In genomic region chr11:19827996-19828395, GRCm38 (mm10) we compare ENCODE assay signal across 20 mouse cellular contexts.
A peak's percentile ranks its signal among the peaks of the same experiment; 100 is the strongest.
DNase-seq lines count a peak whose midpoint lies in the region; ATAC-seq and TF ChIP-seq lines count a peak whose summit lies in the region.
"Had no signal": no experiment of that assay in that cellular context is flagged by ENCODE, and none has a peak within 500 bp of the region (broad histone marks: within the 10 kb centered on the region; RNA-seq: fewer than 3 reads in every experiment).

No protein-coding gene starts in this region.

- no peak for TF ChIP-seq POLR2A in kidney, adult 2 months (IDR thresholded peaks at IDR 0.05; ENCODE audit: low read depth, low read length)

- no peaks in the 10 kb centered on the region for H3K36me3 ChIP-seq in liver, embryonic 15.5 days (replicated peaks)
- no peaks in the 10 kb centered on the region for H3K36me3 ChIP-seq in liver, embryonic 11.5 days (ENCODE audit: control insufficient read depth, insufficient read depth, low read length)
- no peaks in the 10 kb centered on the region for H3K36me3 ChIP-seq in kidney, adult 2 months (ENCODE audit: control insufficient read depth, insufficient read depth, low read length)
- H3K36me3 ChIP-seq in hindbrain, postnatal 0 days (ENCODE audit: insufficient read depth, low read length) = no peaks in the 10 kb centered on the region
- H3K36me3 ChIP-seq: embryonic facial prominence, embryonic 13.5 days; hindbrain, embryonic 12.5 days; intestine, embryonic 15.5 days; limb, embryonic 12.5 days; midbrain, embryonic 10.5 days; neural tube, embryonic 12.5 days had no signal

- no peaks in the 10 kb centered on the region for H3K4me1 ChIP-seq in liver, embryonic 15.5 days (replicated peaks)
- peaks cover 4% of the 10 kb centered on the region; the same call in 1 of the 2 replicates for H3K4me1 ChIP-seq in liver, embryonic 11.5 days (replicated peaks; ENCODE audit: control insufficient read depth, insufficient read depth, low read length)
- no peaks in the 10 kb centered on the region for H3K4me1 ChIP-seq in kidney, adult 2 months (ENCODE audit: control insufficient read depth, insufficient read depth, low read length)
- H3K4me1 ChIP-seq in hindbrain, postnatal 0 days (ENCODE audit: insufficient read depth, low read length) = no peaks in the 10 kb centered on the region
- H3K4me1 ChIP-seq: neural tube, embryonic 12.5 days had no signal

- no peak overlapping the region for H3K4me3 ChIP-seq in liver, embryonic 15.5 days (replicated peaks)
- no peak overlapping the region for H3K4me3 ChIP-seq in liver, embryonic 11.5 days (ENCODE audit: low read depth, low read length)
- H3K4me3 ChIP-seq in kidney, adult 2 months (ENCODE audit: insufficient read depth, low read depth, low read length) = no peak overlapping the region
- no peak overlapping the region for H3K4me3 ChIP-seq in hindbrain, postnatal 0 days (ENCODE audit: low read length)
- H3K4me3 ChIP-seq: embryonic facial prominence, embryonic 13.5 days; heart, adult 2 months; hindbrain, embryonic 12.5 days; intestine, embryonic 15.5 days; limb, embryonic 12.5 days; midbrain, embryonic 10.5 days; neural tube, embryonic 12.5 days had no signal

- H3K9ac ChIP-seq in liver, embryonic 15.5 days = no peak overlapping the region
- no peak overlapping the region for H3K9ac ChIP-seq in liver, embryonic 11.5 days (ENCODE audit: low read depth, low read length)
- no peak overlapping the region for H3K9ac ChIP-seq in hindbrain, postnatal 0 days (replicated peaks; ENCODE audit: low read length)
- H3K9ac ChIP-seq: embryonic facial prominence, embryonic 13.5 days; hindbrain, embryonic 12.5 days; intestine, embryonic 15.5 days; limb, embryonic 12.5 days; liver, postnatal 0 days; neural tube, embryonic 12.5 days had no signal

- 25% methylated on average over 11 of the region's 11 CpGs for WGBS in liver, embryonic 15.5 days (ENCODE audit: insufficient replicate concordance)
- 41% methylated on average over 11 of the region's 11 CpGs for WGBS in liver, embryonic 11.5 days
- WGBS in kidney, adult 2 months = 37% methylated on average over 11 of the region's 11 CpGs
- WGBS in hindbrain, postnatal 0 days = 82% methylated on average over 11 of the region's 11 CpGs

- peak; percentile 9; the same call in 1 of the 2 replicates for ATAC-seq in liver, embryonic 15.5 days (ENCODE audit: insufficient read depth)
- no peak for ATAC-seq in liver, embryonic 11.5 days (replicated peaks; ENCODE audit: low FRiP score)
- no peak for ATAC-seq in hindbrain, postnatal 0 days
- ATAC-seq: intestine, embryonic 15.5 days; liver, postnatal 0 days had no signal

- H3K4me2 ChIP-seq in liver, embryonic 15.5 days = no peak overlapping the region
- no peak overlapping the region for H3K4me2 ChIP-seq in liver, embryonic 11.5 days
- no peak overlapping the region for H3K4me2 ChIP-seq in hindbrain, postnatal 0 days (ENCODE audit: low read depth, low read length)
- H3K4me2 ChIP-seq: embryonic facial prominence, embryonic 13.5 days; hindbrain, embryonic 12.5 days; intestine, embryonic 15.5 days; limb, embryonic 12.5 days; neural tube, embryonic 12.5 days had no signal

- no peaks in the 10 kb centered on the region for H3K9me3 ChIP-seq in liver, embryonic 15.5 days (replicated peaks)
- no peaks in the 10 kb centered on the region for H3K9me3 ChIP-seq in liver, embryonic 11.5 days (ENCODE audit: control insufficient read depth, low read length)
- no peaks in the 10 kb centered on the region for H3K9me3 ChIP-seq in hindbrain, postnatal 0 days (ENCODE audit: low read length)
- H3K9me3 ChIP-seq: embryonic facial prominence, embryonic 13.5 days; hindbrain, embryonic 12.5 days; intestine, embryonic 15.5 days; limb, embryonic 12.5 days; midbrain, embryonic 10.5 days; neural tube, embryonic 12.5 days had no signal

- no peak overlapping the region for H3K27ac ChIP-seq in liver, embryonic 15.5 days (replicated peaks)
- no peak overlapping the region for H3K27ac ChIP-seq in liver, embryonic 11.5 days (ENCODE audit: low read depth, low read length)
- H3K27ac ChIP-seq in kidney, adult 2 months (ENCODE audit: insufficient read depth, low read depth, low read length) = peak overlapping the region; percentile 2; the same call in 1 of the 2 replicates
- no peak overlapping the region for H3K27ac ChIP-seq in hindbrain, postnatal 0 days
- H3K27ac ChIP-seq: embryonic facial prominence, embryonic 13.5 days; heart, adult 2 months; hindbrain, embryonic 12.5 days; intestine, embryonic 15.5 days; limb, embryonic 12.5 days; midbrain, embryonic 10.5 days; neural tube, embryonic 12.5 days had no signal

- TF ChIP-seq CTCF in kidney, adult 2 months (conservative IDR thresholded peaks at IDR 0.05; ENCODE audit: insufficient read depth, insufficient read length, low read depth, low read length) = no peak
- TF ChIP-seq CTCF in hindbrain, postnatal 0 days (IDR thresholded peaks at IDR 0.05; ENCODE audit: low read depth) = no peak

- no peaks in the 10 kb centered on the region; the same call in 1 of the 2 replicates for H3K27me3 ChIP-seq in liver, embryonic 15.5 days
- no peaks in the 10 kb centered on the region for H3K27me3 ChIP-seq in liver, embryonic 11.5 days (replicated peaks; ENCODE audit: control insufficient read depth, insufficient read depth, low read length)
- H3K27me3 ChIP-seq in kidney, adult 2 months (replicated peaks; ENCODE audit: control insufficient read depth, insufficient read depth, low read length) = no peaks in the 10 kb centered on the region
- no peaks in the 10 kb centered on the region for H3K27me3 ChIP-seq in hindbrain, postnatal 0 days (ENCODE audit: insufficient read depth, low read length)
- H3K27me3 ChIP-seq: embryonic facial prominence, embryonic 13.5 days; hindbrain, embryonic 12.5 days; intestine, embryonic 15.5 days; neural tube, embryonic 12.5 days had no signal

- DNase-seq in liver, embryonic 11.5 days (ENCODE audit: low spot score) = no peak
- DNase-seq in R1 (ENCODE audit: low read depth, low spot score) = peak; percentile 63
- peak; percentile 71 for DNase-seq in kidney, adult 2 months
- DNase-seq in kidney, postnatal 25 days = peak; percentile 26 to 70
- no peak for DNase-seq in urinary bladder, adult 2 months (ENCODE audit: low spot score)
- no peak for DNase-seq in hindbrain, postnatal 0 days (ENCODE audit: low spot score)
- DNase-seq: adrenal gland, adult 8-10 months; cerebellum, adult 11 months; gastrocnemius, postnatal 10 days; heart, adult 2 months; layer of hippocampus, adult 9-11 months; liver, postnatal 0 days; spleen, adult 18-20 months had no signal

Comparison
In these comparisons a context has a peak if more than half of its experiments do, and no peak if none do; other contexts are left out.
1. DNase-seq: peak in R1 (single experiment), kidney, adult 2 months (single experiment) and kidney, postnatal 25 days (2 of 2); none in liver, embryonic 11.5 days (single experiment), urinary bladder, adult 2 months (single experiment) and hindbrain, postnatal 0 days (single experiment).